Mouse (Mus musculus): ENCODE measurements around the gene Srsf3. TPM values are rescaled to one million over a fixed set of nuclear protein-coding genes. Genes with fewer than 3 reads are reported as not detected.

The Srsf3 gene
- polyA plus RNA-seq, 1 experiment = 71.0 TPM

DNA sequence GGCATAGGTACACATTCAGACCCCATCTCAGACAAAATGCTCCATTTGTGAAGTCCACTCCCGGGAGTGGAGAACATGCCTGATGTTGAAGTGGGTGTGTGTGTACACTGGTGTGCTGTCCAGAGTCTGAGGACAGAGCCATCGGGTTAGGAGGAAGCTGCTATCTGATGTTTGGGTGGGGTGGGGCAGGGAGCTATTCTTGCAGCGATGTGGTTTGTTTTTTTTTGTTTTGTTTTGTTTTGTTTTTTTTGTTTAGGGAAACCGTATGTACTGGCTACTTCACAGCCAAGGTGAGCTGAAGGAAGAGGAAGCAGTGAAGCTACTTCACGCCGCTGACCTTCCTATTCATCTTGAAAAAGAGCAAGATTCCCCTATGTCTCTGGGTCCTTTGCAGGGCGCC is 25.6 kb upstream of the Srsf3 start:
- Histone ChIP-seq H3K4me3 (ENCODE audit: insufficient read depth, low read depth, low read length) (peak overlapping the region; percentile 100), H3K27ac (ENCODE audit: insufficient read depth, low read depth, low read length) (peak overlapping the region; percentile 96; the same call in 1 of the 2 replicates), H3K36me3 (ENCODE audit: control insufficient read depth, insufficient read depth, low read length) (no peaks in the 10 kb centered on the region), H3K4me1 (ENCODE audit: control insufficient read depth, insufficient read depth, low read length) (peaks cover 17% of the 10 kb centered on the region; the same call in 1 of the 2 replicates), H3K27me3 (replicated peaks; ENCODE audit: control insufficient read depth, insufficient read depth, low read length) (no peaks in the 10 kb centered on the region)
- 2% methylated on average over 7 of the region's 7 CpGs for whole genome bisulfite sequencing
- DNase-seq = no peak
- TF ChIP-seq CTCF (conservative IDR thresholded peaks at IDR 0.05; ENCODE audit: insufficient read depth, insufficient read length, low read depth, low read length) (no peak), POLR2A (IDR thresholded peaks at IDR 0.05; ENCODE audit: low read depth, low read length) (no peak)

DNA sequence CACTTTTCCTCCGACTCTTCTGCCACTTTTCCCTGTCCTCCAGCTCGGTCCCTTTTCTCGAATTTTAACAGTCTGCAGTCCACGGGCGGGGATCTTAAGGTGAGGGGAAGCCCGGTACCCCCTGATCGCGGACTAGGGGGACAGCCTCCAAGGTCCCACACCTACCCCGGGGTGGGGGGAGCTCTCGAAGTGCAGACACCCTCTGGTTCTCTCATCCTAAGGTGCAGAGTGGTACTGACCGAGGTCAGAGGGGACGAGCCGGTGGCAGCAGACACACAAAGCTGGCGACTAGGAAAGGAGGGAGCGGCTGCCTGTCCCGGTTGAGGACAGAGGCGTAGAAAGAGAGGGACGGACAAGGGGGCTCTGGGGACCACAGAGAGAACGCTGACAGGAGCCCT is 25.2 kb upstream of the Srsf3 start:
- peak overlapping the region; percentile 96 for H3K27ac ChIP-seq (ENCODE audit: insufficient read depth, low read depth, low read length)
- no peak for DNase-seq
- H3K27me3 ChIP-seq (replicated peaks; ENCODE audit: control insufficient read depth, insufficient read depth, low read length) = no peaks in the 10 kb centered on the region
- TF ChIP-seq POLR2A (IDR thresholded peaks at IDR 0.05; ENCODE audit: low read depth, low read length) (no peak), CTCF (conservative IDR thresholded peaks at IDR 0.05; ENCODE audit: insufficient read depth, insufficient read length, low read depth, low read length) (no peak)
- H3K4me1 ChIP-seq (ENCODE audit: control insufficient read depth, insufficient read depth, low read length) = peaks cover 17% of the 10 kb centered on the region; the same call in 1 of the 2 replicates
- under 1% methylated on average over 19 of the region's 19 CpGs for WGBS
- H3K4me3 ChIP-seq (ENCODE audit: insufficient read depth, low read depth, low read length) = peak overlapping the region; percentile 100
- no peaks in the 10 kb centered on the region for H3K36me3 ChIP-seq (ENCODE audit: control insufficient read depth, insufficient read depth, low read length)

DNA sequence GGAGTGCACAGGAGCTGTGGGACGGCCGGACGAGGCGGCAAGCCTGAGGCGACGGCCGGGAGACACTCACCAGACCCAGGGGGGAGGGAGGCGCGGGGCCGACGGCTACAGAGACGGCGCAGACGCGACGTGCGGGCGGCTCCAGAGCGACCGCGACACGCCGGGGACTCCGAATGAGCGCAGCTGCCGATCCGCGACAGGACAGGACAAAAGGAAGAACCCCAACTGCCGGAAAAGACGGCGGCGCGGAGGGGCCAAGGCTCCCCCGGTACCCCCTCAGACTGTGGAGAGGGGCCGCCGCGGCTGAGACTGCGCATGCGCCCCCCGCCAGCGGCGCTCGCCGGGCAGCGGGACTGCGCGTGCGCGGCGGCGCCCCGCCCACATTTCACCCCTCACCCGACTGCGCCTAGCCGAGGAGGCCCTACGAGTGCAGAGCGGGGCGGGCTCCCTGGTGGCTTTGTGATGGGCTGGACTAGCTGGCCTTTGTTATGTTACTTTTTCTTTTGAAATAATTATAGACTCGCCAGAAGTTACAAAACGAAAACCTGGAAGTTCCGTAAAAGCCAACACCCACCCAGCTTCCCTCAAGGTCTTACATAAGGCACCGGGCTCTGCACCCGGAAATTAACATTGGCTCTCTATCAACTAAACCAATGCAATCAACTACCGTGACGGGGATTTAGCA is 24.6 kb upstream of the Srsf3 start, which contains the start of gene Stk38:
Gene Stk38 (minus strand): TSS at position 355 of the 685 bp plus-strand sequence.
- peaks cover 17% of the 10 kb centered on the region; the same call in 1 of the 2 replicates for H3K4me1 ChIP-seq (ENCODE audit: control insufficient read depth, insufficient read depth, low read length)
- no peaks in the 10 kb centered on the region for H3K36me3 ChIP-seq (ENCODE audit: control insufficient read depth, insufficient read depth, low read length)
- WGBS = under 1% methylated on average over 65 of the region's 65 CpGs
- DNase-seq = peak; percentile 94
- TF ChIP-seq POLR2A (IDR thresholded peaks at IDR 0.05; ENCODE audit: low read depth, low read length) (peak; percentile 47), CTCF (conservative IDR thresholded peaks at IDR 0.05; ENCODE audit: insufficient read depth, insufficient read length, low read depth, low read length) (no peak)
- peak within 1 kb of the TSS; percentile 96 for H3K27ac ChIP-seq (ENCODE audit: insufficient read depth, low read depth, low read length)
- H3K4me3 ChIP-seq (ENCODE audit: insufficient read depth, low read depth, low read length) = peak within 1 kb of the TSS; percentile 100
- no peaks in the 10 kb centered on the region for H3K27me3 ChIP-seq (replicated peaks; ENCODE audit: control insufficient read depth, insufficient read depth, low read length)

DNA sequence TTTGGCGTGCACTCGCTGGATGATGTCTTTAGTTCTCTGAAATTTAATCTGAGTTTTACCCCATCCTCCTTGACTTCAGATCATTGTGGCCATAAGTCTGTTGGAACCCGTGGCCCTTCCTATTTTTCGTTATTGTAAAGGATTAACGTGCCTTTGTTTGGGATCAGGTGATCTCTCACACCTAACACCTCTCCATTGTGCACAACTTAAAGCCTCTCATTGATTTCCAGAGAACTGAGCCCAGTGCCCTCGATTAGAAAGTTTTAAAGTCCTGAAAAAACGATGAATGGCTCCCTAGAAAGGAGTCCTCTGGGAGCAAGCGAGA is 24.1 kb upstream of the Srsf3 start:
- DNase-seq = no peak
- Histone ChIP-seq H3K4me3 (ENCODE audit: insufficient read depth, low read depth, low read length) (peak overlapping the region; percentile 100), H3K4me1 (ENCODE audit: control insufficient read depth, insufficient read depth, low read length) (peaks cover 17% of the 10 kb centered on the region; the same call in 1 of the 2 replicates), H3K27me3 (replicated peaks; ENCODE audit: control insufficient read depth, insufficient read depth, low read length) (no peaks in the 10 kb centered on the region), H3K36me3 (ENCODE audit: control insufficient read depth, insufficient read depth, low read length) (no peaks in the 10 kb centered on the region), H3K27ac (ENCODE audit: insufficient read depth, low read depth, low read length) (peak overlapping the region; percentile 96)
- WGBS = 15% methylated on average over 8 of the region's 8 CpGs
- TF ChIP-seq CTCF (conservative IDR thresholded peaks at IDR 0.05; ENCODE audit: insufficient read depth, insufficient read length, low read depth, low read length) (no peak), POLR2A (IDR thresholded peaks at IDR 0.05; ENCODE audit: low read depth, low read length) (no peak)

DNA sequence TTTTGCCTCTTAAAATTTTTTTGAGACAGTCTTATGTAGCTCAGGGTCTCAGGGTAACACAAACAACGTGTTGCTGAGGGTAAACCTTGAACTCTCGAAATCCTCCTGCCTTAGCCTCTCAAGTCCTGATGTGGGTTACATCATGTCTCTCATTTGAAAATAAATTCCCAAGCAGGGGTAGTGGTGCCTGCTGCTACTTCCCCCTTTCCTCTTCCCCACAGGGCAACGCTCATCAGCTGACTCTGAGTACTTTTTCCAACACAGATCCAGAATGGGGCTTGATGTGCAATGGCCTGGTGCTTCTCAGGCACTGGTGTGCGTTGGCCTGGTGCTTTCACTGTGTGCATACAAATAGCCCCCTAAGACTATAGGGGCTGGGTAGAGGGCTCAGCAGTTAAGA is 23.2 kb upstream of the Srsf3 start:
- TF ChIP-seq POLR2A (IDR thresholded peaks at IDR 0.05; ENCODE audit: low read depth, low read length) (no peak), CTCF (conservative IDR thresholded peaks at IDR 0.05; ENCODE audit: insufficient read depth, insufficient read length, low read depth, low read length) (no peak)
- Histone ChIP-seq H3K4me3 (ENCODE audit: insufficient read depth, low read depth, low read length) (no peak overlapping the region), H3K4me1 (ENCODE audit: control insufficient read depth, insufficient read depth, low read length) (peaks cover 17% of the 10 kb centered on the region; the same call in 1 of the 2 replicates), H3K36me3 (ENCODE audit: control insufficient read depth, insufficient read depth, low read length) (no peaks in the 10 kb centered on the region), H3K27me3 (replicated peaks; ENCODE audit: control insufficient read depth, insufficient read depth, low read length) (no peaks in the 10 kb centered on the region), H3K27ac (ENCODE audit: insufficient read depth, low read depth, low read length) (no peak overlapping the region)
- no peak for DNase-seq
- WGBS = 85% methylated on average over 4 of the region's 4 CpGs

DNA sequence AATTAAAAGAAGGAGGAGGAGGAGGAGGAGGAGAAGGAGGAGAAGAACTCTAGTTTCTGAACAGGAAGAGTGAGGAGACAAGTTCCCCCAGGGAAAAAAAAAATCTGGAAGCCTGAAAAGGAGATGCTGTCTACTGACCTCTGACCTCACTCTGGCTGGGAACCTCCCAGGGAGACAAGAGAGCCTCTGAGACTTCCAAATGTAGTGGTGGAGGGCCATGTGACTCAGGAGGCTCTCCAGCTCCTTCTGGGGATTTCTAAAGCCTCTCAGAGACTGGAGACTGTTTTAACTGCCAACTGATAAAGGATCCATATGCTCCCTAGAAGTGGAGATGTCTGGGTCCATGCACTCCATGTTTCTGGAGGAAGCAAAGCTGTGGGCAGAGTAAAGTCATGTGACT is 18.2 kb upstream of the Srsf3 start:
- peak; percentile 30 for DNase-seq
- Histone ChIP-seq H3K36me3 (ENCODE audit: control insufficient read depth, insufficient read depth, low read length) (no peaks in the 10 kb centered on the region), H3K4me3 (ENCODE audit: insufficient read depth, low read depth, low read length) (no peak overlapping the region), H3K4me1 (ENCODE audit: control insufficient read depth, insufficient read depth, low read length) (no peaks in the 10 kb centered on the region), H3K27me3 (replicated peaks; ENCODE audit: control insufficient read depth, insufficient read depth, low read length) (no peaks in the 10 kb centered on the region), H3K27ac (ENCODE audit: insufficient read depth, low read depth, low read length) (no peak overlapping the region)
- TF ChIP-seq CTCF (conservative IDR thresholded peaks at IDR 0.05; ENCODE audit: insufficient read depth, insufficient read length, low read depth, low read length) (no peak), POLR2A (IDR thresholded peaks at IDR 0.05; ENCODE audit: low read depth, low read length) (no peak)

DNA sequence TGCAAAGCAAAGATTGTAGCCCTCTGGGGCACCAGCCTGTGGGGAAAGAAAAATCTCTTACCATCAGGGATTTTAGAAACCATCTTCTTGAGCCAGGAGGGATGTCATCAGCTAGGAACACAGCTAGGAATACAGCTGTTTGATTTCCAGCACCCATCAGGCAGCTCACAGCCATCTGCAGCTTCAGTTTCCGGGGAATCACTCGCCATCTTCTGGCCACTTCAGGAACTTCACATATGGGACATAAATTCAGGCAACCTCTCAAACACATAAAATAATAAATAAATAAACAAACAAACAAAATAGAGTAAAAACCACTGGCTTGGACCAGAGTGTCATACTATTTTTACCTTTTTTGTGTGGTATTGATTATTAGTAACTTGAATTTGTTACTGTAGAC is 16.8 kb upstream of the Srsf3 start:
- H3K4me3 ChIP-seq (ENCODE audit: insufficient read depth, low read depth, low read length) = no peak overlapping the region
- H3K27me3 ChIP-seq (replicated peaks; ENCODE audit: control insufficient read depth, insufficient read depth, low read length) = no peaks in the 10 kb centered on the region
- H3K27ac ChIP-seq (ENCODE audit: insufficient read depth, low read depth, low read length) = no peak overlapping the region
- DNase-seq = peak; percentile 57
- no peaks in the 10 kb centered on the region for H3K4me1 ChIP-seq (ENCODE audit: control insufficient read depth, insufficient read depth, low read length)
- TF ChIP-seq POLR2A (IDR thresholded peaks at IDR 0.05; ENCODE audit: low read depth, low read length) = no peak
- TF ChIP-seq CTCF (conservative IDR thresholded peaks at IDR 0.05; ENCODE audit: insufficient read depth, insufficient read length, low read depth, low read length) = peak; percentile 60
- H3K36me3 ChIP-seq (ENCODE audit: control insufficient read depth, insufficient read depth, low read length) = no peaks in the 10 kb centered on the region
- WGBS = 46% methylated on average over 2 of the region's 2 CpGs
